Mouse (Mus musculus) layer of hippocampus, postnatal 10 days (tissue): ENCODE results near the gene Gde1. TPM values are rescaled to one million over a fixed set of nuclear protein-coding genes. Genes with fewer than 3 reads are reported as not detected.

ENCODE experiments used
- DNase-seq, 2 experiments: peaks; one replicate each; pipeline ENCODE4 v3.0.0; 2021; ENCODE audit warnings: low spot score in 2 of 2
- total RNA-seq, 2 experiments: library from RNA; stranded (reverse); gene quantifications; 2 replicates each; pipeline ENCODE4 v1.2.3; 2021

Gene Gde1
- total RNA-seq, 2 experiments from 2014 or later: 201 to 207 TPM

GRCm38 (mm10) chr7:118707216-118707615 is 1.6 kb upstream of the Gde1 start:
- DNase-seq: no peak

- DNase-seq: no peak
These were observed 910 bp upstream of the Gde1 start for GRCm38 (mm10) chr7:118706488-118706887.

- no peak for DNase-seq
These were observed 473 bp upstream of the Gde1 start for GRCm38 (mm10) chr7:118706051-118706450.

- DNase-seq: no peak
These were observed 1.4 kb downstream of the Gde1 start for GRCm38 (mm10) chr7:118704001-118704850.

- no peak for DNase-seq
These were observed 2.4 kb downstream of the Gde1 start for GRCm38 (mm10) chr7:118703144-118703561.

- no peak for DNase-seq
These were observed 6.7 kb downstream of the Gde1 start for GRCm38 (mm10) chr7:118698882-118699281.

GRCm38 (mm10) chr7:118697168-118697567 is 8.4 kb downstream of the Gde1 start:
- DNase-seq: no peak

- no peak for DNase-seq
These were observed 9.4 kb downstream of the Gde1 start for GRCm38 (mm10) chr7:118696146-118696545.

GRCm38 (mm10) chr7:118691287-118691686 is 14.3 kb downstream of the Gde1 start:
- no peak for DNase-seq

GRCm38 (mm10) chr7:118689088-118689487 is 16.5 kb downstream of the Gde1 start:
- peak; percentile 42 to 52 for DNase-seq

GRCm38 (mm10) chr7:118688199-118688598 is 17.4 kb downstream of the Gde1 start:
- peak; percentile 93 to 94 for DNase-seq

GRCm38 (mm10) chr7:118676826-118677225 is 28.8 kb downstream of the Gde1 start:
- DNase-seq: no peak

GRCm38 (mm10) chr7:118670142-118670541 is 35.4 kb downstream of the Gde1 start:
- no peak for DNase-seq

GRCm38 (mm10) chr7:118667773-118668172 is 37.8 kb downstream of the Gde1 start:
- DNase-seq: no peak

GRCm38 (mm10) chr7:118656730-118657129 is 48.8 kb downstream of the Gde1 start:
- DNase-seq: no peak

GRCm38 (mm10) chr7:118652572-118653295 is 52.8 kb downstream of the Gde1 start:
- DNase-seq: peak; percentile 13 to 19

- DNase-seq: no peak
These were observed 54.7 kb downstream of the Gde1 start for GRCm38 (mm10) chr7:118650891-118651290.

GRCm38 (mm10) chr7:118650119-118650518 is 55.5 kb downstream of the Gde1 start:
- DNase-seq: no peak

- peak; percentile 23 to 30 for DNase-seq
These were observed 56.2 kb downstream of the Gde1 start for GRCm38 (mm10) chr7:118649328-118649727.

- no peak for DNase-seq
These were observed 59.3 kb downstream of the Gde1 start for GRCm38 (mm10) chr7:118646237-118646636.
